ENCODE assay signal across 8 mouse cellular contexts in the genomic region with DNA sequence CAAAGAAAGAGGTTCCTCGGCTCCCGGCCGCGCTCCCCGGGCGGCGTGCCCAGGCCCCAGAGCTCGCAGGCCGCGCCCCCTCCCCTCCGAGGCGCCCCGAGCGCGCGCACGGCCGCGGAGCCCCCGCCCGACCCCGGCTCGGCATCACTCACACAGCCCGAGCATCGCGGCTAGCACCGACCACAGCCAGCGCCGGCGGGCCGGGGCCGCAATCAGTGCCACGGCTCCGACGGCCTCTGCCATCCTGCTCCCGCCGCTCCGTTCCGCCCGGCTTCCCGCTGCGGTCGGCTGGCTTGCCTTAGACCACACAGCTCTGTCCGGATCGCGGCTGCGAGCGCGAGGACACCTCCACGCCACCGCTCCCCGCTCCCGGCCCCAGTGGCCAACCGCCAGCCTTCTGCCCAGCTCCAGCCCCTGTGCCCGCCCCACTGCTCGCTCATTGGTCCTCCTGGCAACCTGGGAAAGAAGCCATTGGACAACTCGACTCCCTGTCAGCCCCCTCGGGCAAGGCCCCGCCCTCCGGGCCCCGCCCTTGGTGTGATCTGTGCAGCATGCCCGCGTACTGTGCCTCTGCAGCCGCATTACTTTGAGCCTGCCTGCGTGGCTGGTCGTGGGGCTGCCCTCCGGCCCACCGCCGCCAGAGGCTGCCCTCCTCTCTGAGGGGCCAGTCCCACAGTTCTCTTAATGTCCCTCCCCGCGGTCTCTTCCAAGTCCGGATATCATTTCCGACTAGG. TPM values are rescaled to one million over a fixed set of nuclear protein-coding genes. Genes with fewer than 3 reads are reported as not detected.
DNase-seq lines count a peak whose midpoint lies in the region; ATAC-seq and TF ChIP-seq lines count a peak whose summit lies in the region.

A gene (minus strand): TSS at position 388 of the 734 bp plus-strand sequence.

- H3K27me3 ChIP-seq in embryonic facial prominence, embryonic 14.5 days (replicated peaks; ENCODE audit: control insufficient read depth, insufficient read depth, low read length) = no peaks in the 10 kb centered on the region
- no peaks in the 10 kb centered on the region for H3K27me3 ChIP-seq in heart, adult 2 months (ENCODE audit: control insufficient read depth, insufficient read depth, low read length)
- no peaks in the 10 kb centered on the region for H3K27me3 ChIP-seq in limb, embryonic 13.5 days
- H3K27me3 ChIP-seq in midbrain, embryonic 16.5 days (ENCODE audit: control insufficient read depth, insufficient read depth, low read depth, low read length) = no peaks in the 10 kb centered on the region

- peak; percentile 99 for ATAC-seq in embryonic facial prominence, embryonic 14.5 days (ENCODE audit: low read depth)
- ATAC-seq in limb, embryonic 13.5 days (ENCODE audit: low FRiP score, low read depth) = peak; percentile 99
- ATAC-seq in midbrain, embryonic 16.5 days = peak; percentile 100

- H3K27ac ChIP-seq in embryonic facial prominence, embryonic 14.5 days (replicated peaks; ENCODE audit: low read depth, low read length) = peak within 1 kb of the TSS; percentile 97
- peak within 1 kb of the TSS; percentile 93 for H3K27ac ChIP-seq in heart, adult 2 months
- H3K27ac ChIP-seq in limb, embryonic 13.5 days = peak within 1 kb of the TSS; percentile 96
- peak within 1 kb of the TSS; percentile 89 for H3K27ac ChIP-seq in midbrain, embryonic 16.5 days (ENCODE audit: low read length)

- no peak for TF ChIP-seq EP300 in heart, adult 2 months (IDR thresholded peaks at IDR 0.05; ENCODE audit: insufficient read depth, low read depth, low read length)

- peaks cover 27% of the 10 kb centered on the region; the same call in 1 of the 2 replicates for H3K4me1 ChIP-seq in embryonic facial prominence, embryonic 14.5 days (ENCODE audit: control insufficient read depth, insufficient read depth, low read length)
- H3K4me1 ChIP-seq in heart, adult 2 months (ENCODE audit: control insufficient read depth, insufficient read depth, low read length) = peaks cover 4% of the 10 kb centered on the region
- peaks cover 45% of the 10 kb centered on the region for H3K4me1 ChIP-seq in limb, embryonic 13.5 days
- H3K4me1 ChIP-seq in midbrain, embryonic 16.5 days (ENCODE audit: control insufficient read depth, insufficient read depth, low read length) = peaks cover 24% of the 10 kb centered on the region

- intact Hi-C loops in heart, adult 2 months (cut with DNase I) = loop anchor here (2.0 kb wide), 1 partner anchor 16 kb away; no protein-coding TSS in a partner anchor

- TF ChIP-seq CTCF in heart, adult 2 months (IDR thresholded peaks at IDR 0.05) = peak; percentile 28; the same call in 1 of the 2 replicates

- H3K4me3 ChIP-seq in embryonic facial prominence, embryonic 14.5 days (ENCODE audit: low read depth, low read length) = peak within 1 kb of the TSS; percentile 84
- peak within 1 kb of the TSS; percentile 77 for H3K4me3 ChIP-seq in heart, adult 2 months
- H3K4me3 ChIP-seq in limb, embryonic 13.5 days = peak within 1 kb of the TSS; percentile 80
- peak within 1 kb of the TSS; percentile 84 for H3K4me3 ChIP-seq in midbrain, embryonic 16.5 days (ENCODE audit: low read depth, low read length)

- peak within 1 kb of the TSS; percentile 63 for H3K4me2 ChIP-seq in embryonic facial prominence, embryonic 14.5 days (ENCODE audit: low read depth, low read length)
- peak within 1 kb of the TSS; percentile 68 for H3K4me2 ChIP-seq in limb, embryonic 13.5 days (replicated peaks)
- H3K4me2 ChIP-seq in midbrain, embryonic 16.5 days (ENCODE audit: low read length) = peak within 1 kb of the TSS; percentile 78

- peak; percentile 98 for DNase-seq in 3T3-L1 (ENCODE audit: low read depth, low spot score)
- DNase-seq in adrenal gland, postnatal 4 days (ENCODE audit: low spot score in 2 of 2) = peak; percentile 97
- peak; percentile 99 for DNase-seq in embryonic facial prominence, embryonic 14.5 days (ENCODE audit: low spot score)
- peak; percentile 98 to 99 for DNase-seq in heart, adult 2 months
- peak; percentile 99 for DNase-seq in kidney, adult 8-10 months
- peak; percentile 91 to 96 for DNase-seq in spleen, postnatal 10 days (ENCODE audit: low spot score in 2 of 2)

- TF ChIP-seq POLR2A in heart, adult 2 months (IDR thresholded peaks at IDR 0.05; ENCODE audit: insufficient read depth, low read depth, low read length) = peak; percentile 82

- WGBS in embryonic facial prominence, embryonic 14.5 days = 0% methylated on average over 18 of the region's 73 CpGs
- WGBS in heart, adult 2 months = under 1% methylated on average over 71 of the region's 73 CpGs
- under 1% methylated on average over 63 of the region's 73 CpGs for WGBS in limb, embryonic 13.5 days
- under 1% methylated on average over 47 of the region's 73 CpGs for WGBS in midbrain, embryonic 16.5 days

- no peaks in the 10 kb centered on the region for H3K79me2 ChIP-seq in heart, adult 2 months (replicated peaks; ENCODE audit: control insufficient read depth, insufficient read depth, low read length)

- H3K36me3 ChIP-seq in embryonic facial prominence, embryonic 14.5 days (ENCODE audit: control insufficient read depth, insufficient read depth, low read length) = no peaks in the 10 kb centered on the region
- H3K36me3 ChIP-seq in heart, adult 2 months (ENCODE audit: control insufficient read depth, insufficient read depth, low read length) = no peaks in the 10 kb centered on the region
- H3K36me3 ChIP-seq in limb, embryonic 13.5 days = no peaks in the 10 kb centered on the region
- no peaks in the 10 kb centered on the region for H3K36me3 ChIP-seq in midbrain, embryonic 16.5 days (ENCODE audit: control insufficient read depth, insufficient read depth, low read length)

- H3K9ac ChIP-seq in embryonic facial prominence, embryonic 14.5 days (ENCODE audit: low read depth, low read length) = peak within 1 kb of the TSS; percentile 87
- H3K9ac ChIP-seq in heart, adult 2 months (ENCODE audit: low read depth, low read length) = peak within 1 kb of the TSS; percentile 94
- H3K9ac ChIP-seq in limb, embryonic 13.5 days = peak within 1 kb of the TSS; percentile 87
- peak within 1 kb of the TSS; percentile 88 for H3K9ac ChIP-seq in midbrain, embryonic 16.5 days (ENCODE audit: low read depth, low read length)

- no peaks in the 10 kb centered on the region for H3K9me3 ChIP-seq in embryonic facial prominence, embryonic 14.5 days (ENCODE audit: control insufficient read depth, low read length)
- no peaks in the 10 kb centered on the region for H3K9me3 ChIP-seq in limb, embryonic 13.5 days
- no peaks in the 10 kb centered on the region for H3K9me3 ChIP-seq in midbrain, embryonic 16.5 days (replicated peaks; ENCODE audit: control insufficient read depth, low read length, poor library complexity, severe bottlenecking)

RNA-seq across cellular contexts. Expression of the gene that starts here (rescaled TPM):
- total RNA-seq in adrenal gland, postnatal 4 days (2021) = 10 to 100 TPM; 81.1 to 82.7 TPM
- polyA plus RNA-seq in embryonic facial prominence, embryonic 14.5 days (2014; fragmentation: Nextera tagmentation; extraction: Ambion mirVana) = 157 and 170 TPM in 2 replicates
- total RNA-seq in heart, adult 2 months (2021) = 10 to 100 TPM; 15.1 to 19.7 TPM
- polyA plus RNA-seq in heart, adult 2 months (2012; rRNA removed) = 18.3 and 25.6 TPM in 2 replicates
- polyA plus RNA-seq in limb, embryonic 13.5 days (2015; fragmentation: Nextera tagmentation; extraction: Ambion mirVana) = 196 TPM in 2 replicates
- polyA plus RNA-seq in midbrain, embryonic 16.5 days (2015; fragmentation: Nextera tagmentation; extraction: Ambion mirVana) = 150 and 155 TPM in 2 replicates

Comparison
In these comparisons a context has a peak if more than half of its experiments do, and no peak if none do; other contexts are left out.
1. Peak in every context shown above with its lines: DNase-seq, ATAC-seq, H3K4me3 ChIP-seq and H3K27ac ChIP-seq.